Mouse (Mus musculus) left cerebral cortex, adult 2 months (tissue): ENCODE results near the gene Vps13d. TPM values are rescaled to one million over a fixed set of nuclear protein-coding genes. Genes with fewer than 3 reads are reported as not detected.

Experiments used
- DNase-seq, 2 experiments: peaks; one replicate each; pipeline ENCODE4 v3.0.0; 2021 to 2022; ENCODE audit warnings: low spot score in 2 of 2, mixed read lengths in 1 of 2; ENCODE audit errors: extremely low spot score in 1 of 2
- H3K27ac ChIP-seq: fragments of 200-600 bp; 2 replicates; pipeline ENCODE4 v1.8.1; 2022
- H3K4me3 ChIP-seq: fragments of 200-600 bp; 2 replicates; pipeline ENCODE4 v1.8.1; 2022
- CTCF ChIP-seq: fragments of 200-600 bp; IDR thresholded peaks from 2 replicates; pipeline ENCODE4 v1.8.1; 2022; ENCODE audit warnings: antibody characterized with exemption, mild to moderate bottlenecking, moderate library complexity
- intact Hi-C: fragments of 180-260 bp; cut with DNase I; formaldehyde crosslinking; loops from one replicate; pipeline ENCODE4 v1.15.1; 2025
- total RNA-seq, 2 experiments: library from RNA; stranded (reverse); gene quantifications; 2 replicates each; pipeline ENCODE4 v1.2.3; 2021

Gene Vps13d
- total RNA-seq, 2 experiments from 2014 or later: 63.2 to 64.4 TPM

- TF ChIP-seq CTCF: no peak
- Histone ChIP-seq H3K27ac (no peak overlapping the region), H3K4me3 (no peak overlapping the region)
- intact Hi-C loops: no loop called here
- DNase-seq: no peak
Observed at GRCm38 (mm10) chr4:145224613-145225012, 29.8 kb upstream of the Vps13d start.

- intact Hi-C loops: no loop called here
- Histone ChIP-seq H3K4me3 (no peak overlapping the region), H3K27ac (no peak overlapping the region)
- no peak for DNase-seq
- no peak for TF ChIP-seq CTCF
Observed at GRCm38 (mm10) chr4:145222064-145222463, 27.3 kb upstream of the Vps13d start.

- no peak overlapping the region for H3K27ac ChIP-seq
- H3K4me3 ChIP-seq: no peak overlapping the region
- DNase-seq: no peak
- TF ChIP-seq CTCF: no peak
- intact Hi-C loops: no loop called here
Observed at GRCm38 (mm10) chr4:145221379-145221778, 26.6 kb upstream of the Vps13d start.

GRCm38 (mm10) chr4:145220001-145220400, 25.2 kb upstream of the Vps13d start:
- TF ChIP-seq CTCF: no peak
- H3K27ac ChIP-seq: no peak overlapping the region
- no peak for DNase-seq
- intact Hi-C loops: no loop called here
- no peak overlapping the region for H3K4me3 ChIP-seq

GRCm38 (mm10) chr4:145219240-145219985, 24.6 kb upstream of the Vps13d start:
- Histone ChIP-seq H3K27ac (no peak overlapping the region), H3K4me3 (no peak overlapping the region)
- TF ChIP-seq CTCF: peak; percentile 54
- intact Hi-C loops: no loop called here
- DNase-seq: peak in 1 of 2 experiments; percentile 32

GRCm38 (mm10) chr4:145217837-145218236, 23.0 kb upstream of the Vps13d start:
- intact Hi-C loops: no loop called here

GRCm38 (mm10) chr4:145217046-145217445, 22.2 kb upstream of the Vps13d start:
- TF ChIP-seq CTCF: no peak
- no peak for DNase-seq
- no peak overlapping the region for H3K27ac ChIP-seq
- intact Hi-C loops: no loop called here
- H3K4me3 ChIP-seq: no peak overlapping the region

More at GRCm38 (mm10) chr4:145217837-145218236, 23.0 kb upstream of the Vps13d start:
- Histone ChIP-seq H3K27ac (no peak overlapping the region), H3K4me3 (no peak overlapping the region)
- no peak for TF ChIP-seq CTCF
- no peak for DNase-seq

- intact Hi-C loops: no loop called here
- no peak for DNase-seq
- no peak overlapping the region for H3K27ac ChIP-seq
- TF ChIP-seq CTCF: no peak
- H3K4me3 ChIP-seq: no peak overlapping the region
Observed at GRCm38 (mm10) chr4:145215396-145215795, 20.6 kb upstream of the Vps13d start.

- no peak overlapping the region for H3K27ac ChIP-seq
- no peak overlapping the region for H3K4me3 ChIP-seq
- DNase-seq: no peak
- intact Hi-C loops: loop anchor here (1.0 kb wide), 1 partner anchor 72 kb away; no protein-coding TSS in a partner anchor
- no peak for TF ChIP-seq CTCF
Observed at GRCm38 (mm10) chr4:145214786-145215174, 20.0 kb upstream of the Vps13d start.

- peak; percentile 99 for TF ChIP-seq CTCF
- intact Hi-C loops: loop anchor here (1.0 kb wide), 1 partner anchor 72 kb away; no protein-coding TSS in a partner anchor
- DNase-seq: peak; percentile 87 to 94
- Histone ChIP-seq H3K27ac (no peak overlapping the region), H3K4me3 (no peak overlapping the region)
Observed at GRCm38 (mm10) chr4:145213999-145214785, 19.4 kb upstream of the Vps13d start.

- no peak overlapping the region for H3K27ac ChIP-seq
- intact Hi-C loops: no loop called here
- H3K4me3 ChIP-seq: no peak overlapping the region
- TF ChIP-seq CTCF: no peak
- no peak for DNase-seq
Observed at GRCm38 (mm10) chr4:145211076-145211475, 16.3 kb upstream of the Vps13d start.

- intact Hi-C loops: no loop called here
- DNase-seq: no peak
- Histone ChIP-seq H3K4me3 (no peak overlapping the region), H3K27ac (no peak overlapping the region)
- no peak for TF ChIP-seq CTCF
Observed at GRCm38 (mm10) chr4:145210564-145210963, 15.8 kb upstream of the Vps13d start.
